ENCODE assay signal across 8 mouse cellular contexts in the genomic region with DNA sequence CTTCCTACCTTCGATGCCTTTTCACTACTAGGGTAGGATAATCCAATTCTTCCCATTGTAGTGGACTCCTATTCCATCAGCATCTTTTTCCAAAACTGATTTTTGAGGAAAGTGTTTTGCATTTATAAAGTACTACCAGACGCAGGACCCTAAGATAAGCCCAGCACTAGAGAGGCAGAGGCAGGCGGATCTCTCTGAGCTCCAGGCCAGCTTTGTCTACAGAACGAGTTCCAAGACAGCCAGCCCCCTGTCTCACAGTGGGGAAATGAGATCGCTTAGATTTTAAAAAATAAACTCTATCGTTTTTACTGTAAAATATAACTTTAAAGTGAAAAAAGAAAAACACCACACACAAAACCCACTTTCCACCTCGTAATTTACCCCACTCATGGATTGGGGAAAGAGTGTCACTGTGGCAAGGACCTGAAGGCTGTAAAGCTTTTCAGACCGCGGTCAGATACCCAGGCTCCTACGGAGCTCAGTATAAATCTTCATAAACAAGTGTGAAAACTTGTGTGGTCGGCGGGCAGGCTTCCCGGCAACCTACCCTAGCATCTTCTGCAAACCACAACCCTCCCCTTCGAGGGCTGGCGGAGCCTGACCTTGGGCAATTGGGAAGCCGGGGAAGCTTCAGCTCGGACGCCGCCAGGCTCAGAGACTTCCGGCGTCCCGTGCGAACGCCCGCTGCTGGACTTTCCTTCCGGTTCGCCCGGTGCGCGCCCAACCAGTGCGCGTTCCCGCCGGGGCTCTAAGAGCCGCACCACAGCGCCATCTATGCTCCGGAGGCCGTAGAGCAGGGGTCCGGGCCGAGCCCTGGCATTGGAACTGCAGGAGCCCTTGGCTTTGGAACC. TPM values are rescaled to one million over a fixed set of nuclear protein-coding genes. Genes with fewer than 3 reads are reported as not detected.
DNase-seq lines count a peak whose midpoint lies in the region; ATAC-seq and TF ChIP-seq lines count a peak whose summit lies in the region.

TSS of gene Smim8 (minus strand) at position 747 of the 851 bp plus-strand sequence.

- no peaks in the 10 kb centered on the region for H3K36me3 ChIP-seq in heart, embryonic 15.5 days
- H3K36me3 ChIP-seq in liver, embryonic 14.5 days (replicated peaks; ENCODE audit: control insufficient read depth, insufficient read depth, low read depth): no peaks in the 10 kb centered on the region
- no peaks in the 10 kb centered on the region for H3K36me3 ChIP-seq in neural tube, embryonic 11.5 days (ENCODE audit: control insufficient read depth, insufficient read depth, low read length)
- H3K36me3 ChIP-seq in stomach, postnatal 0 days (ENCODE audit: control insufficient read depth, insufficient read depth, low read length): no peaks in the 10 kb centered on the region

- peak; percentile 24; the same call in 1 of the 2 replicates for TF ChIP-seq EP300 in liver, embryonic 14.5 days (IDR thresholded peaks at IDR 0.05; ENCODE audit: low read depth)
- TF ChIP-seq EP300 in stomach, postnatal 0 days (optimal IDR thresholded peaks at IDR 0.05): peak; percentile 21

- no peaks in the 10 kb centered on the region for H3K9me3 ChIP-seq in heart, embryonic 15.5 days (replicated peaks)
- no peaks in the 10 kb centered on the region for H3K9me3 ChIP-seq in liver, embryonic 14.5 days (ENCODE audit: control insufficient read depth, low read length)
- H3K9me3 ChIP-seq in neural tube, embryonic 11.5 days (ENCODE audit: control insufficient read depth, low read length): no peaks in the 10 kb centered on the region
- H3K9me3 ChIP-seq in stomach, postnatal 0 days (ENCODE audit: control insufficient read depth, low read length): no peaks in the 10 kb centered on the region

- peak within 1 kb of the TSS; percentile 77 for H3K9ac ChIP-seq in heart, embryonic 15.5 days
- peak within 1 kb of the TSS; percentile 81 for H3K9ac ChIP-seq in liver, embryonic 14.5 days (replicated peaks)
- peak within 1 kb of the TSS; percentile 73 for H3K9ac ChIP-seq in neural tube, embryonic 11.5 days (ENCODE audit: low read length)
- H3K9ac ChIP-seq in stomach, postnatal 0 days (ENCODE audit: low read length): peak within 1 kb of the TSS; percentile 73

- peak; percentile 98 for TF ChIP-seq CTCF in liver, embryonic 14.5 days (IDR thresholded peaks at IDR 0.05; ENCODE audit: low read depth)
- peak; percentile 96 for TF ChIP-seq CTCF in stomach, postnatal 0 days (IDR thresholded peaks at IDR 0.05; ENCODE audit: low read depth)

- peak; percentile 92 for ATAC-seq in heart, embryonic 15.5 days (replicated peaks; ENCODE audit: insufficient number of reproducible peaks, insufficient read depth, low FRiP score, low read depth)
- ATAC-seq in liver, embryonic 14.5 days (ENCODE audit: insufficient read depth): peak; percentile 94
- peak; percentile 92 for ATAC-seq in neural tube, embryonic 11.5 days (ENCODE audit: insufficient read depth, low FRiP score, low TSS enrichment)
- peak; percentile 97 for ATAC-seq in stomach, postnatal 0 days (ENCODE audit: low FRiP score, low TSS enrichment)

- peak within 1 kb of the TSS; percentile 96 for H3K4me3 ChIP-seq in brown adipose tissue, adult 24 weeks (ENCODE audit: insufficient read depth, low read depth, low read length)
- peak within 1 kb of the TSS; percentile 79 for H3K4me3 ChIP-seq in heart, embryonic 15.5 days
- H3K4me3 ChIP-seq in liver, embryonic 14.5 days (ENCODE audit: insufficient read depth in 1 of 2, low read depth in 2 of 2, low read length in 2 of 2): peak within 1 kb of the TSS; percentile 87 to 99
- H3K4me3 ChIP-seq in neural tube, embryonic 11.5 days (ENCODE audit: low read depth, low read length): peak within 1 kb of the TSS; percentile 59
- H3K4me3 ChIP-seq in stomach, postnatal 0 days (ENCODE audit: low read depth, low read length): peak within 1 kb of the TSS; percentile 67

- H3K27me3 ChIP-seq in heart, embryonic 15.5 days: no peaks in the 10 kb centered on the region
- H3K27me3 ChIP-seq in liver, embryonic 14.5 days (ENCODE audit: control insufficient read depth, insufficient read depth, low read length): no peaks in the 10 kb centered on the region
- no peaks in the 10 kb centered on the region for H3K27me3 ChIP-seq in neural tube, embryonic 11.5 days (ENCODE audit: control insufficient read depth, insufficient read depth, low read length)
- no peaks in the 10 kb centered on the region for H3K27me3 ChIP-seq in stomach, postnatal 0 days (ENCODE audit: control insufficient read depth, insufficient read depth, low read length)

- H3K4me2 ChIP-seq in heart, embryonic 15.5 days: peak within 1 kb of the TSS; percentile 75
- H3K4me2 ChIP-seq in liver, embryonic 14.5 days (ENCODE audit: low read depth): peak within 1 kb of the TSS; percentile 75
- H3K4me2 ChIP-seq in neural tube, embryonic 11.5 days (ENCODE audit: low read depth): peak within 1 kb of the TSS; percentile 59
- peak within 1 kb of the TSS; percentile 69 for H3K4me2 ChIP-seq in stomach, postnatal 0 days (replicated peaks; ENCODE audit: low read depth)

- H3K27ac ChIP-seq in brown adipose tissue, adult 24 weeks (replicated peaks; ENCODE audit: low read depth, low read length): peak within 1 kb of the TSS; percentile 92
- peak within 1 kb of the TSS; percentile 90 for H3K27ac ChIP-seq in heart, embryonic 15.5 days
- H3K27ac ChIP-seq in liver, embryonic 14.5 days: peak within 1 kb of the TSS; percentile 29
- H3K27ac ChIP-seq in neural tube, embryonic 11.5 days (ENCODE audit: low read depth, low read length): peak within 1 kb of the TSS; percentile 81
- peak within 1 kb of the TSS; percentile 67; the same call in 1 of the 2 replicates for H3K27ac ChIP-seq in stomach, postnatal 0 days (replicated peaks)

- peak; percentile 94 for DNase-seq in CD4-positive, CD25-positive, alpha-beta regulatory T cell, adult 2 months (ENCODE audit: low read depth, low spot score)
- DNase-seq in fibroblast of lung, adult 2 months (ENCODE audit: low read depth): peak; percentile 57
- DNase-seq in kidney, postnatal 25 days: peak; percentile 94 to 95
- DNase-seq in liver, embryonic 14.5 days (ENCODE audit: low read depth in 3 of 3, low spot score in 3 of 3): peak; percentile 80 to 84 (median 82)
- peak; percentile 97 for DNase-seq in neural tube, embryonic 11.5 days (ENCODE audit: low spot score)
- peak; percentile 95 for DNase-seq in stomach, postnatal 0 days (ENCODE audit: low spot score)

- peaks cover 3% of the 10 kb centered on the region for H3K4me1 ChIP-seq in brown adipose tissue, adult 24 weeks (ENCODE audit: control insufficient read depth, insufficient read depth, insufficient read length, low read length)
- peaks cover 7% of the 10 kb centered on the region for H3K4me1 ChIP-seq in heart, embryonic 15.5 days (replicated peaks)
- H3K4me1 ChIP-seq in liver, embryonic 14.5 days (replicated peaks; ENCODE audit: control insufficient read depth in 2 of 2, insufficient read depth in 2 of 2, low read length in 1 of 2): peaks cover 7 to 9% of the 10 kb centered on the region in 2 experiments; a peak in 3 of 4 replicates
- H3K4me1 ChIP-seq in neural tube, embryonic 11.5 days (ENCODE audit: control insufficient read depth, insufficient read depth, low read length): no peaks in the 10 kb centered on the region
- no peaks in the 10 kb centered on the region for H3K4me1 ChIP-seq in stomach, postnatal 0 days (replicated peaks; ENCODE audit: control insufficient read depth, insufficient read depth)

- 5% methylated on average over 40 of the region's 40 CpGs for WGBS in heart, embryonic 15.5 days
- WGBS in liver, embryonic 14.5 days (ENCODE audit: insufficient replicate concordance): 3% methylated on average over 40 of the region's 40 CpGs
- whole genome bisulfite sequencing in neural tube, embryonic 11.5 days: 5% methylated on average over 40 of the region's 40 CpGs
- 5% methylated on average over 40 of the region's 40 CpGs for WGBS in stomach, postnatal 0 days

RNA-seq across cellular contexts. Expression of gene Smim8, which starts in this region (rescaled TPM):
- polyA plus RNA-seq in brown adipose tissue, adult 24 weeks (2012; ENCODE audit: insufficient read depth, insufficient read length, missing spikeins): 86.7 and 95.6 TPM in 2 replicates
- polyA plus RNA-seq in heart, embryonic 15.5 days (2015; fragmentation: Nextera tagmentation; extraction: Ambion mirVana): 57.6 and 65.1 TPM in 2 replicates
- 4.0 and 8.5 TPM in 2 replicates for polyA plus RNA-seq in liver, embryonic 14.5 days (2012; rRNA removed)
- polyA plus RNA-seq in liver, embryonic 14.5 days (2014; fragmentation: Nextera tagmentation; extraction: Ambion mirVana): 26.4 and 30.6 TPM in 2 replicates
- polyA plus RNA-seq in neural tube, embryonic 11.5 days (2014; fragmentation: Nextera tagmentation; extraction: Ambion mirVana): 42.4 and 42.5 TPM in 2 replicates
- polyA plus RNA-seq in stomach, postnatal 0 days (2015; fragmentation: Nextera tagmentation; extraction: Ambion mirVana): 43.9 and 46.2 TPM in 2 replicates

Comparison
In these comparisons a context has a peak if more than half of its experiments do, and no peak if none do; other contexts are left out.
1. Peak in every context shown above with its lines: DNase-seq, ATAC-seq, H3K4me3 ChIP-seq and H3K27ac ChIP-seq.
2. H3K27ac ChIP-seq: peak in every context shown above with its lines; median percentile 92 in brown adipose tissue, adult 24 weeks; 90 in heart, embryonic 15.5 days; 81 in neural tube, embryonic 11.5 days; 67 in stomach, postnatal 0 days; 29 in liver, embryonic 14.5 days.